Mouse (Mus musculus) heart, embryonic 15.5 days (tissue): Measurements from ENCODE around the gene Emc7. TPM values are rescaled to one million over a fixed set of nuclear protein-coding genes. Genes with fewer than 3 reads are reported as not detected.
"Not testable (repeated sequence)": the region's sequence is repeated elsewhere in the genome, so short reads cannot be mapped to it uniquely, and the experiment has no call there.

Experiments
- ATAC-seq: fragments of 200-750 bp; cut with Nextera tagmentation; replicated peaks from 2 replicates; pipeline ENCODE4 v1.8.0; 2017; ENCODE audit warnings: low read depth, moderate TSS enrichment; ENCODE audit not compliant: insufficient number of reproducible peaks, insufficient read depth, low FRiP score
- H3K27ac ChIP-seq: fragments of 300-500 bp; sonication (generic); 2 replicates; pipeline ENCODE4 v1.5.1; 2015; ENCODE audit warnings: mild to moderate bottlenecking, inconsistent platforms
- H3K27me3 ChIP-seq: fragments of 300-500 bp; sonication (generic); 2 replicates; pipeline ENCODE4 v1.6.1; 2015; ENCODE audit warnings: inconsistent platforms
- H3K36me3 ChIP-seq: fragments of 300-500 bp; sonication (generic); 2 replicates; pipeline ENCODE4 v1.6.1; 2015; ENCODE audit warnings: mild to moderate bottlenecking, inconsistent platforms
- H3K4me1 ChIP-seq: fragments of 300-500 bp; sonication (generic); replicated peaks from 2 replicates; pipeline ENCODE4 v1.6.1; 2015; ENCODE audit warnings: inconsistent platforms
- H3K4me2 ChIP-seq: fragments of 300-500 bp; sonication (generic); 2 replicates; pipeline ENCODE4 v1.6.1; 2015; ENCODE audit warnings: inconsistent platforms, mild to moderate bottlenecking, moderate library complexity
- H3K4me3 ChIP-seq: fragments of 300-500 bp; sonication (generic); 2 replicates; pipeline ENCODE4 v1.5.1; 2015; ENCODE audit warnings: mild to moderate bottlenecking, inconsistent platforms
- H3K9ac ChIP-seq: fragments of 300-500 bp; sonication (generic); 2 replicates; pipeline ENCODE4 v1.6.1; 2015; ENCODE audit warnings: mild to moderate bottlenecking, inconsistent platforms
- H3K9me3 ChIP-seq: fragments of 300-500 bp; sonication (generic); replicated peaks from 2 replicates; pipeline ENCODE4 v1.6.1; 2016; ENCODE audit warnings: inconsistent platforms
- WGBS: fragments of 180-500 bp; shearing (Covaris S2); methylation state at CpG from one replicate; pipeline ENCODE4 v1.1.7; 2015; ENCODE audit warnings: mixed read lengths; 5-methylcytosine and 5-hydroxymethylcytosine counted together
- polyA plus RNA-seq: library from polyadenylated mRNA; unstranded; fragments of >200 nt; fragmentation: Nextera tagmentation; extraction: Ambion mirVana; gene quantifications from 2 replicates; pipeline ENCODE4 v1.2.1, GENCODE M21; 2015

The Emc7 gene
- polyA plus RNA-seq, 1 experiment from 2014 or later: 16.4 TPM

- not testable (repeated sequence) for H3K27me3 ChIP-seq, H3K36me3 ChIP-seq, ATAC-seq, H3K9me3 ChIP-seq, H3K9ac ChIP-seq, H3K4me1 ChIP-seq, H3K27ac ChIP-seq, H3K4me2 ChIP-seq, H3K4me3 ChIP-seq
- 69% methylated on average over 4 of the region's 4 CpGs for WGBS
Observed at GRCm38 (mm10) chr2:112448046-112448445, 6.8 kb upstream of the Emc7 start.

GRCm38 (mm10) chr2:112448510-112449059 lies 6.2 kb upstream of the Emc7 start:
- Histone ChIP-seq H3K4me2 (no peak overlapping the region), H3K4me3 (no peak overlapping the region), H3K4me1 (no peaks in the 10 kb centered on the region), H3K9me3 (no peaks in the 10 kb centered on the region), H3K36me3 (no peaks in the 10 kb centered on the region), H3K27ac (no peak overlapping the region), H3K27me3 (no peaks in the 10 kb centered on the region), H3K9ac (no peak overlapping the region)
- ATAC-seq: no peak

- Histone ChIP-seq H3K36me3 (no peaks in the 10 kb centered on the region), H3K9ac (no peak overlapping the region), H3K4me3 (no peak overlapping the region), H3K27me3 (no peaks in the 10 kb centered on the region), H3K4me1 (peaks cover 3% of the 10 kb centered on the region), H3K9me3 (no peaks in the 10 kb centered on the region), H3K4me2 (no peak overlapping the region), H3K27ac (no peak overlapping the region)
- 29% methylated on average over 4 of the region's 4 CpGs for WGBS
- ATAC-seq: no peak
Observed at GRCm38 (mm10) chr2:112449597-112450296, 5.0 kb upstream of the Emc7 start.

GRCm38 (mm10) chr2:112452513-112452912 lies 2.3 kb upstream of the Emc7 start:
- not testable (repeated sequence) for ATAC-seq, H3K4me3 ChIP-seq, H3K27ac ChIP-seq

GRCm38 (mm10) chr2:112454125-112454861 lies 504 bp upstream of the Emc7 start:
- H3K9me3 ChIP-seq: no peaks in the 10 kb centered on the region
- no peaks in the 10 kb centered on the region for H3K27me3 ChIP-seq
- H3K4me2 ChIP-seq: peak overlapping the region; percentile 76
- H3K9ac ChIP-seq: peak overlapping the region; percentile 84
- H3K4me3 ChIP-seq: peak overlapping the region; percentile 72
- H3K27ac ChIP-seq: peak overlapping the region; percentile 91
- H3K4me1 ChIP-seq: peaks cover 8% of the 10 kb centered on the region
- peak; percentile 41; the same call in 1 of the 2 replicates for ATAC-seq
- no peaks in the 10 kb centered on the region for H3K36me3 ChIP-seq
- 27% methylated on average over 17 of the region's 17 CpGs for WGBS

More at GRCm38 (mm10) chr2:112452513-112452912, 2.3 kb upstream of the Emc7 start:
- H3K9me3 ChIP-seq, H3K4me1 ChIP-seq, H3K36me3 ChIP-seq, H3K4me2 ChIP-seq, H3K9ac ChIP-seq, H3K27me3 ChIP-seq: not testable (repeated sequence)

GRCm38 (mm10) chr2:112460557-112460956 lies 5.8 kb downstream of the Emc7 start:
- H3K4me1 ChIP-seq: peaks cover 4% of the 10 kb centered on the region
- no peaks in the 10 kb centered on the region for H3K27me3 ChIP-seq
- H3K9me3 ChIP-seq: no peaks in the 10 kb centered on the region
- no peak overlapping the region for H3K4me3 ChIP-seq
- peaks cover 24% of the 10 kb centered on the region for H3K36me3 ChIP-seq
- WGBS: 93% methylated on average over 3 of the region's 3 CpGs
- H3K4me2 ChIP-seq: no peak overlapping the region
- H3K9ac ChIP-seq: no peak overlapping the region
- H3K27ac ChIP-seq: no peak overlapping the region
- ATAC-seq: no peak

GRCm38 (mm10) chr2:112469542-112469941 lies 14.7 kb downstream of the Emc7 start:
- Histone ChIP-seq H3K4me3 (no peak overlapping the region), H3K4me1 (peaks cover 13% of the 10 kb centered on the region), H3K27me3 (no peaks in the 10 kb centered on the region), H3K9ac (no peak overlapping the region), H3K27ac (peak overlapping the region; percentile 43), H3K4me2 (no peak overlapping the region), H3K36me3 (peaks cover 28% of the 10 kb centered on the region), H3K9me3 (no peaks in the 10 kb centered on the region)
- ATAC-seq: no peak

GRCm38 (mm10) chr2:112470961-112471381 lies 16.2 kb downstream of the Emc7 start:
- H3K36me3 ChIP-seq: peaks cover 22% of the 10 kb centered on the region
- H3K9me3 ChIP-seq: no peaks in the 10 kb centered on the region
- no peak overlapping the region for H3K4me2 ChIP-seq
- H3K9ac ChIP-seq: no peak overlapping the region
- 40% methylated on average over 5 of the region's 5 CpGs for WGBS
- peaks cover 13% of the 10 kb centered on the region for H3K4me1 ChIP-seq
- no peak overlapping the region for H3K4me3 ChIP-seq
- H3K27me3 ChIP-seq: no peaks in the 10 kb centered on the region
- H3K27ac ChIP-seq: peak overlapping the region; percentile 43
- no peak; the same call in 1 of the 2 replicates for ATAC-seq

GRCm38 (mm10) chr2:112472076-112472475 lies 17.3 kb downstream of the Emc7 start:
- no peak overlapping the region for H3K4me2 ChIP-seq
- 84% methylated on average over 2 of the region's 2 CpGs for whole genome bisulfite sequencing
- no peak overlapping the region for H3K4me3 ChIP-seq
- no peaks in the 10 kb centered on the region for H3K27me3 ChIP-seq
- no peak overlapping the region for H3K9ac ChIP-seq
- peaks cover 13% of the 10 kb centered on the region for H3K4me1 ChIP-seq
- no peaks in the 10 kb centered on the region for H3K9me3 ChIP-seq
- peaks cover 11% of the 10 kb centered on the region for H3K36me3 ChIP-seq
- ATAC-seq: no peak
- H3K27ac ChIP-seq: no peak overlapping the region

- Histone ChIP-seq H3K9me3 (no peaks in the 10 kb centered on the region), H3K27ac (no peak overlapping the region), H3K9ac (no peak overlapping the region), H3K4me1 (peaks cover 9% of the 10 kb centered on the region), H3K4me2 (no peak overlapping the region), H3K27me3 (no peaks in the 10 kb centered on the region), H3K4me3 (no peak overlapping the region), H3K36me3 (no peaks in the 10 kb centered on the region)
- ATAC-seq: no peak
- 69% methylated on average over 5 of the region's 5 CpGs for WGBS
Observed at GRCm38 (mm10) chr2:112474997-112475724, 20.4 kb downstream of the Emc7 start.

GRCm38 (mm10) chr2:112476554-112476953 lies 21.8 kb downstream of the Emc7 start:
- 74% methylated on average over 6 of the region's 6 CpGs for WGBS
- H3K27me3 ChIP-seq: no peaks in the 10 kb centered on the region
- no peak for ATAC-seq
- no peak overlapping the region for H3K9ac ChIP-seq
- no peak overlapping the region for H3K4me3 ChIP-seq
- no peak overlapping the region for H3K4me2 ChIP-seq
- H3K4me1 ChIP-seq: no peaks in the 10 kb centered on the region; the same call in 1 of the 2 replicates
- no peak overlapping the region for H3K27ac ChIP-seq
- no peaks in the 10 kb centered on the region for H3K9me3 ChIP-seq
- no peaks in the 10 kb centered on the region for H3K36me3 ChIP-seq
